Mouse (Mus musculus): ENCODE results near the gene Vmn1r159. TPM values are rescaled to one million over a fixed set of nuclear protein-coding genes. Genes with fewer than 3 reads are reported as not detected.

The Vmn1r159 gene
- polyA plus RNA-seq (2017; shearing (Covaris generic)), result not detected

DNA sequence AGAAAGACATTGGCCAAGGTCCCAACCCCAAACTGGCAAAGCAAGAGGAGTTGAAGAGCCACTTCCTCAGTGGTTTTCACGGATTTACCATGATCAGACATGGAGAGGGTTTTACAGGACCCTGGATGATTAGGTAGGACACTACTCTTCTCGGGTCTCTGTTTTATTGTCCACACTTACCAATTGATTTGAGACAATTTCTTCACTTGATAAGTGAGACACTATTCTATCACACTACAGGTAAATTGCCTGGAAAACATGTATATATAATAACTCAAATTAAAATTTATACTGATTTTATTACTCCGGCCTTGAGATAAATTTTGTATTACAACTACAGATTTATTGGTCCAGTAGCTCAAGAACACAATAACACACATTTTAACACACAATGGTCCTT, at the start of gene Vmn1r159:
Vmn1r159 (minus strand) TSS at position 101 of the 400 bp plus-strand sequence.

DNA sequence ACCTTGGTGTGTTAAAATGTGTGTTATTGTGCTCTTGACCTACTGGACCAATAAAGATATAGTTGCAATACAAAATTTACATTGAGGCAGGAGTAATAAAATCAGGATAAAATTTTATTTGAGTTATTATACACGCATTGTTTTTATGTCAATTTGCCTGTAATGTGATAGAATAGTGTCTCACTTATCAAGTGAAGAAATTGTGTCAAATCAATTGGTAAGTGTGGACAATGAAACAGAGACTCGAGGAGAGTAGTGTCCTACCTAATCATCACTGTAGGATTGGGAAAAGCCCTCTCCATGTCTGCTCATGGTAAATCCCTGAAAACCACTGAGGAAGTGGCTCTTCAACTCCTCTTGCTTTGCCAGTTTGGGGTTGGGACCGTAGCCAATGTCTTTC, 27.5 kb upstream of the Vmn1r159 start, which contains the start of gene Vmn1r160:
Vmn1r160 (plus strand) TSS at position 301 of the 400 bp plus-strand sequence.

Other genes with a start within 250 kb of the Vmn1r159 start
- gene Vmn1r155, start 185.6 kb downstream of the Vmn1r159 start, polyA plus RNA-seq (2017; shearing (Covaris generic)), result not detected
- not detected for gene Gm8693, start 151.3 kb downstream of the Vmn1r159 start, polyA plus RNA-seq (2017; shearing (Covaris generic))
- not detected for gene Gm4567, start 123.9 kb downstream of the Vmn1r159 start, polyA plus RNA-seq (2017; shearing (Covaris generic))
- not detected for gene Vmn1r157, start 81.9 kb downstream of the Vmn1r159 start, polyA plus RNA-seq (2017; shearing (Covaris generic))
- gene Vmn1r158, start 52.8 kb downstream of the Vmn1r159 start, polyA plus RNA-seq (2017; shearing (Covaris generic)), result not detected
- not detected for gene Vmn1r160, start 27.6 kb upstream of the Vmn1r159 start, polyA plus RNA-seq (2017; shearing (Covaris generic))
- not detected for gene Gm4214, start 141.1 kb upstream of the Vmn1r159 start, polyA plus RNA-seq (2017; shearing (Covaris generic))
- not detected for gene Gm4216, start 176.3 kb upstream of the Vmn1r159 start, polyA plus RNA-seq (2017; shearing (Covaris generic))
- 0.35 TPM for gene Vmn1r163, start 211.9 kb upstream of the Vmn1r159 start, polyA plus RNA-seq (2017; shearing (Covaris generic))
- not detected for gene Gm8720, start 223.9 kb upstream of the Vmn1r159 start, polyA plus RNA-seq (2017; shearing (Covaris generic))